Mouse (Mus musculus) CD4-positive helper T cell, adult 2 months (primary cell): ENCODE results near the gene Tfpi.
"Not testable (repeated sequence)": the region's sequence is repeated elsewhere in the genome, so short reads cannot be mapped to it uniquely, and the experiment has no call there.

Experiments used
- DNase-seq: peaks from one replicate; pipeline ENCODE4 v3.0.0-alpha.2; 2012; ENCODE audit warnings: low read depth, missing footprints, low spot score

Tfpi gene

GRCm38 (mm10) chr2:84389075-84389474 lies 87.5 kb downstream of the Tfpi start:
- no peak for DNase-seq

GRCm38 (mm10) chr2:84388537-84388936 lies 88.0 kb downstream of the Tfpi start:
- DNase-seq: not testable (repeated sequence)

- DNase-seq: no peak
Measured at GRCm38 (mm10) chr2:84388023-84388416, 88.6 kb downstream of the Tfpi start.

- no peak for DNase-seq
Measured at GRCm38 (mm10) chr2:84387394-84388022, 89.1 kb downstream of the Tfpi start.

- DNase-seq: no peak
Measured at GRCm38 (mm10) chr2:84386563-84387393, 89.8 kb downstream of the Tfpi start.

GRCm38 (mm10) chr2:84384911-84385693 lies 91.5 kb downstream of the Tfpi start:
- no peak for DNase-seq

- no peak for DNase-seq
Measured at GRCm38 (mm10) chr2:84383828-84384227, 92.7 kb downstream of the Tfpi start.
